In the genomic region with DNA sequence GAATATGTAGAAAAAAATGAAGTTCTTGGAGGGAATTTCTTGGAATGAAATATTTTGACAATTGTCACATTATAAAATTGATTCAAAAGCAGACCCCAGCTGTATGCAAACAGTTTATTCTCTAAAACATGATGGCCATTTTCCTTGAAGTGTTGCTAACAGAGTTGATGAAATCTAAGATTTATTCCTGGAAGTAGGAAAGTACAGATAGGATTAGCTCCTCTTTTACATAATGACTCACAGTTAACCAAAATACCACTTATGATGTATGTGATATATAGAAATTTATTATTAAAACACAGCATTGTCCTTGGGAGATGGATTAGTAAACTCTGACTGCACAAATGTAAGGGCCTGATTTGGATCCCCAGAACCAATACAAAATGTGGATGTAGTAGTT, we compare ENCODE assay signal across 16 mouse cellular contexts.
DNase-seq lines count a peak whose midpoint lies in the region; ATAC-seq lines count a peak whose summit lies in the region.
"Had no signal": no experiment of that assay in that cellular context is flagged by ENCODE, and none has a peak within 500 bp of the region (broad histone marks: within the 10 kb centered on the region; RNA-seq: fewer than 3 reads in every experiment).

No protein-coding gene starts in this region.

- DNase-seq in frontal cortex, postnatal 25 days (ENCODE audit: low spot score in 2 of 2): no peak
- DNase-seq: adrenal gland, adult 2 months; adrenal gland, adult 8-10 months; adrenal gland, postnatal 10 days; adrenal gland, postnatal 14 days; adrenal gland, postnatal 25 days; adrenal gland, postnatal 36 days; B cell, adult 2 months; cerebellum, adult 11 months; cerebellum, adult 11-12 months; cerebellum, adult 18-20 months; cerebellum, adult 2 months had no signal

- peak; percentile 92 for ATAC-seq in frontal cortex, adult (ENCODE audit: low TSS enrichment)
- ATAC-seq: activated CD4-positive, CD25-positive, alpha-beta regulatory T cell, adult 4 months; CD4-positive, CD25-positive, alpha-beta regulatory T cell, adult 4 months; Patski had no signal
